Mouse (Mus musculus) lung, postnatal 0 days (tissue): Measurements from ENCODE around the gene M6pr. TPM values are rescaled to one million over a fixed set of nuclear protein-coding genes. Genes with fewer than 3 reads are reported as not detected.

Experiments used
- ATAC-seq: fragments of 200-750 bp; cut with Nextera tagmentation; 2 replicates; pipeline ENCODE4 v1.8.0; 2017; ENCODE audit warnings: moderate library complexity
- DNase-seq: peaks from one replicate; pipeline ENCODE4 v3.0.0-alpha.2; 2016; ENCODE audit warnings: low spot score
- H3K27ac ChIP-seq: fragments of 300-500 bp; sonication (generic); 2 replicates; pipeline ENCODE4 v1.5.1; 2014; ENCODE audit warnings: antibody characterized with exemption, mild to moderate bottlenecking, low read length, mixed read lengths
- H3K27me3 ChIP-seq: fragments of 300-500 bp; sonication (generic); replicated peaks from 2 replicates; pipeline ENCODE4 v1.6.1; 2014; ENCODE audit warnings: low read length, mixed read lengths; ENCODE audit not compliant: insufficient read depth
- H3K36me3 ChIP-seq: fragments of 300-500 bp; sonication (generic); 2 replicates; pipeline ENCODE4 v1.6.1; 2014; ENCODE audit warnings: low read length, mixed read lengths; ENCODE audit not compliant: insufficient read depth
- H3K4me1 ChIP-seq: fragments of 300-500 bp; sonication (generic); 2 replicates; pipeline ENCODE4 v1.6.1; 2014; ENCODE audit warnings: antibody characterized with exemption, low read depth, low read length, mixed read lengths; ENCODE audit not compliant: insufficient read depth
- H3K4me2 ChIP-seq: fragments of 300-500 bp; sonication (generic); replicated peaks from 2 replicates; pipeline ENCODE4 v1.6.1; 2014; ENCODE audit warnings: low read depth, mild to moderate bottlenecking, low read length, moderate library complexity, mixed read lengths
- H3K4me3 ChIP-seq: fragments of 300-500 bp; sonication (generic); 2 replicates; pipeline ENCODE4 v1.5.1; 2014; ENCODE audit warnings: low read depth, low read length
- H3K9ac ChIP-seq: fragments of 300-500 bp; sonication (generic); replicated peaks from 2 replicates; pipeline ENCODE4 v1.6.1; 2014; ENCODE audit warnings: low read depth, mild to moderate bottlenecking
- H3K9me3 ChIP-seq: fragments of 300-500 bp; sonication (generic); 2 replicates; pipeline ENCODE4 v1.6.1; 2016; ENCODE audit warnings: low read length, mixed read lengths
- CTCF ChIP-seq: IDR thresholded peaks from 2 replicates; pipeline ENCODE4 v1.5.1; 2016; ENCODE audit warnings: antibody characterized with exemption, mild to moderate bottlenecking
- EP300 ChIP-seq: IDR thresholded peaks from 2 replicates; pipeline ENCODE4 v1.6.1; 2016; ENCODE audit warnings: antibody characterized with exemption, mild to moderate bottlenecking, control low read depth
- WGBS: fragments of 180-500 bp; shearing (Covaris S2); extraction: QIAGEN DNeasy Blood & Tissue Kit; methylation state at CpG from one replicate; pipeline ENCODE4 v1.1.7; 2014; 5-methylcytosine and 5-hydroxymethylcytosine counted together
- polyA plus RNA-seq: library from polyadenylated mRNA; unstranded; fragments of >200 nt; fragmentation: Nextera tagmentation; extraction: Ambion mirVana; gene quantifications from 2 replicates; pipeline ENCODE4 v1.2.1, GENCODE M21; 2015

The M6pr gene
- polyA plus RNA-seq = 112 and 114 TPM in 2 replicates

DNA sequence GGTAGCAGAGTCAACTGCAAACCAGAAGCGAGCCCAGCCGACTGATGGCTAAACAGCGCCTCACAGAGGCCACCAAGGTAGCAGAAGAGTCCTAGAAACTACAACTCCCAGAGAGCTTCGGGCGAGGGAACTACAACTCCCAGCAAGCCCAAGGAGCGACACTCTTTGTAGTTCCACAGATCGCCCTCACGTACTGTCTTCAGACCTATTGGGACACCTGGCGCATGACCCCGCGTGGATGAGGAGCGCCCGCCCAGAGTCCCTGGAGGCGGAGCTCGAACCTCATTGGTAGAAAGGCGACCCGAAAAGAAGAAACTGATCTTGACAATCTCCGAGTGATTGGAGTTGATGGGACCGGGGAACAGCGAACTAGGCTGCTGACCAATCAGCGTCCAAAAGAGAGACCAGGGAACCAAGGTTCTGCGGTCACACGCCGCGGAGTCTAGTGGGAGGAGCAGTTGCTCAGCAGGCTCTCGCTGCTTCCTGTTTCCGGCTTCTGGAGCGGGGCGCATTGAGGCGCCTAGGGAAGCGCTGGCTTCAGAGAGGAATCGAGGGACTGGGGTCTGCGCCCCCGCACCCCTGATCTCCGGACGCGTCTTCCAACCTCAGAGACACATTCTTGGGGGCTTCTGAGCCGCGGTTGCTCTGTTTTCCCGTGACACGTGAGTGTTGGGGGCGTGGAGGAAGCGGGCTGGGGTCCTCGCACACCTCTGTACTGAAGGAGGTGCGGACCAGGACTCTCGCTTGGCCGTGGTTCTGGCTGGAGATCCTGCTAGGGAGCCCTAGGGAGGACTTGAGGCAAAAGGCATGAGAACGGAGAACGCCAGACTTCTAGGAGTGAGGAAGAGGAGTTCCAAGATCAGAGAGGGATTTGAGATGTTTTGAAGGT is at the start of gene M6pr:
Gene M6pr, plus strand, starts transcription at position 216 of the 889 bp plus-strand sequence.
- H3K4me2 ChIP-seq = peak within 1 kb of the TSS; percentile 96
- H3K36me3 ChIP-seq = peaks cover 6% of the 10 kb centered on the region
- DNase-seq (peak; percentile 100), ATAC-seq (peak; percentile 99)
- H3K27ac ChIP-seq = peak within 1 kb of the TSS; percentile 82
- peak within 1 kb of the TSS; percentile 85 for H3K4me3 ChIP-seq
- H3K27me3 ChIP-seq = no peaks in the 10 kb centered on the region
- WGBS = under 1% methylated on average over 49 of the region's 49 CpGs
- no peaks in the 10 kb centered on the region for H3K9me3 ChIP-seq
- H3K9ac ChIP-seq = peak within 1 kb of the TSS; percentile 87
- H3K4me1 ChIP-seq = peaks cover 11% of the 10 kb centered on the region; the same call in 1 of the 2 replicates
- TF ChIP-seq EP300 = peak; percentile 68; the same call in 1 of the 2 replicates
- TF ChIP-seq CTCF = peak; percentile 92

DNA sequence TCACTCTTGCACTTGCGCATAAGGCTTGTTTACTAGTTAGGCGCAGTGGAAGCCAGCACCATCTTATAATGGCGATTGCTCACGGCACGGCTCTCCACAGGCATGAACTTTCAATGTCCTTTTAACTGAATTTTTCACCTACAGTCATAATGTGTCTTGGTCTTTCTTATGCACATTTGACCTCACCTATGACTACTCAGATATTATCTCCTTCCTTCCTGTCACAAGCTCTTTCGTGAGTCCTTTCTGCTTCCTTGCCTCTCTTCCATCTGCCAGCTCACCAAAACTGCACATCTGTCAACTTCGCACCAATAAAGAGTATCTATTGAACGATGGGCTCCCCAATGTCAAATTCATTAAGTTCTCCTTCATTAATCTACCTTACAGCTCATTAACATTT is 46.0 kb upstream of the M6pr start:
- H3K4me2 ChIP-seq = no peak overlapping the region
- no peak overlapping the region for H3K27ac ChIP-seq
- H3K36me3 ChIP-seq = no peaks in the 10 kb centered on the region
- TF ChIP-seq EP300 (no peak), CTCF (no peak)
- H3K9ac ChIP-seq = no peak overlapping the region
- DNase-seq = no peak
- ATAC-seq = no peak
- 82% methylated on average over 8 of the region's 8 CpGs for WGBS
- no peaks in the 10 kb centered on the region for H3K4me1 ChIP-seq
- H3K9me3 ChIP-seq = no peaks in the 10 kb centered on the region
- H3K4me3 ChIP-seq = no peak overlapping the region
- no peaks in the 10 kb centered on the region for H3K27me3 ChIP-seq

DNA sequence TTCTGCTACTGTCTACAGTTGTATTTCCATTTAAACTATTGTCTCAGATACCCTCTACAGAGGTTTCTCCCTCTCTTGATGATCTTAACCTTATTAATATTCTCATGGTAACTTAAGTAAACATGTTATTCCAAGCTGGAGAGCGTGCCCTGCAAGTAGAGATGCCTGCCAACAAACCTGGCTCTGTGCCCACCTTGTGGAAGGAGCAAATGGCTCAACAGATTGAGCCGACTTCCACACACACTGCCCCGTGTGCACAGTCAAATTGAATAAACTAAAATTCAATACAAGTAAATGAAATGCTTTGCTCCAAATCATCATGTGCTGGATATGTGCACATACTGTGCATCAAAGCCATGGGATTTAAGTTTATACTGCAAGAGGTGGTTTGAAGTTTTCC is 40.0 kb upstream of the M6pr start:
- Histone ChIP-seq H3K4me3 (no peak overlapping the region), H3K36me3 (no peaks in the 10 kb centered on the region), H3K4me2 (no peak overlapping the region), H3K9ac (no peak overlapping the region), H3K27me3 (no peaks in the 10 kb centered on the region), H3K27ac (no peak overlapping the region), H3K9me3 (no peaks in the 10 kb centered on the region), H3K4me1 (no peaks in the 10 kb centered on the region)
- WGBS = 18% methylated on average over 3 of the region's 3 CpGs
- TF ChIP-seq CTCF = no peak
- TF ChIP-seq EP300 = no peak
- ATAC-seq (no peak), DNase-seq (peak; percentile 32)

DNA sequence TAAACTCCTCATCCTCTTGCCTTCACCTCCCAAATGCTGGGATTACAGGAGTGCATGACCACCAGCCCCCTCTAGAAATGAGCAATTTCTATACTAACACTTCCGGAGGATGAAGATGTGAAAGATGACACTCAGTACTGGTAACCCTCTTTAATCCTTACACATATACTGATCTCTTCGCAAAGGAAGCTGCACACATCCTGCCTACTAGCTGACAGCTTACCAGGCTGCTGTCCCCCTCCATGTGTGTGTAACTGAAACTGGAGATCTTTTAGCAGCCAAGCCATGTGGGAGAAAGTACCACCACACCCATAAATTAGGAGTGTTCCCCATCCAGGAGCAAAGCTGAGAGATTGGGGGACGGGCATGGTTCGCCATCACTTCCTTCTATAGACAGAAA is 39.4 kb upstream of the M6pr start:
- no peak overlapping the region for H3K4me2 ChIP-seq
- no peaks in the 10 kb centered on the region for H3K36me3 ChIP-seq
- 76% methylated on average over 4 of the region's 4 CpGs for WGBS
- no peaks in the 10 kb centered on the region for H3K4me1 ChIP-seq
- H3K9me3 ChIP-seq = no peaks in the 10 kb centered on the region
- ATAC-seq = no peak
- no peak overlapping the region for H3K9ac ChIP-seq
- H3K27ac ChIP-seq = no peak overlapping the region
- no peaks in the 10 kb centered on the region for H3K27me3 ChIP-seq
- DNase-seq = no peak
- no peak for TF ChIP-seq CTCF
- no peak for TF ChIP-seq EP300
- H3K4me3 ChIP-seq = no peak overlapping the region

DNA sequence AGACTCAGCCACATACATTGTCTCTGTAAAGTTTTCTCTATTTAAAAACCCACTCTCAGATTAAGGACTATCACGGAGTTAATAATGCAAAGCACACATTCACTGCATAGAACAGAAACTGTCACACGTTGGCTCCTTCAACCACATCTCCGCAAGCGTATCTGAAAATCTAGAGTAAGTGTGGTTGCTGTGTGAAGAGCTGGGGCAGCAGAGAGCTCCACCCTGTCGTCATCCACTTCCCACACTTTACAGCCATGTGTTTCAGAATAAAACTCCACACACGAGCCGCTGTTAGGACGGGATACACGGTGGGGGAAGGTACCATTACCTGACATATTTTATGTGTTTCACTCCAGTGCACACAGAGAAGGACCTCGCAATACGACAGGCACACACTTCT is 38.4 kb upstream of the M6pr start:
- WGBS = 75% methylated on average over 11 of the region's 11 CpGs

DNA sequence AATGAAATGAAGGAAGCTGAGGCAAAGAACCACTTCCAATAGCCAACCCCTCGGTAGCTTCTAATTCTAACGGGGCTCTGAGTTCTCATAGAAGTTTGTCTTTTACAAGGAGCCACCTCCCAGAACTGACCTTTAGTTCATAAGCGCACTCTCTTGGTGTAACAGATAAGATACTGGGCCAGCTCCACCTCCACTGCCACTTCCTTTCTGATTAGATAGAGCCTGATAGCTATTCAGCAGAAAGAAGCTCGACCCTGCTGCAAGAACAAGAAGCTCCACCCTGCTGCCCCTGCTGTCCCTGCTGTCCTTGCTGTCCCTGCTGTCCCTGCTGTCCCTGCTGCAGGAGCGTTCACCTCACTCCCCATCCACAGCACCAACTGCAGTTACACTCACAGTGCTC is 34.0 kb upstream of the M6pr start:
- DNase-seq = no peak
- ATAC-seq = no peak
- WGBS = 30% methylated on average over 5 of the region's 5 CpGs

More for the DNA sequence above, 38.4 kb upstream of the M6pr start:
- DNase-seq (no peak), ATAC-seq (no peak)
- H3K27ac ChIP-seq = no peak overlapping the region
- no peak overlapping the region for H3K4me2 ChIP-seq
- no peak overlapping the region for H3K4me3 ChIP-seq
- no peaks in the 10 kb centered on the region for H3K36me3 ChIP-seq
- TF ChIP-seq CTCF = no peak
- TF ChIP-seq EP300 = no peak
- H3K27me3 ChIP-seq = no peaks in the 10 kb centered on the region
- no peak overlapping the region for H3K9ac ChIP-seq
- H3K9me3 ChIP-seq = no peaks in the 10 kb centered on the region
- no peaks in the 10 kb centered on the region for H3K4me1 ChIP-seq

More for the DNA sequence above, 34.0 kb upstream of the M6pr start:
- no peaks in the 10 kb centered on the region for H3K27me3 ChIP-seq
- no peaks in the 10 kb centered on the region for H3K9me3 ChIP-seq
- H3K9ac ChIP-seq = no peak overlapping the region
- H3K4me2 ChIP-seq = no peak overlapping the region
- no peaks in the 10 kb centered on the region for H3K4me1 ChIP-seq
- H3K27ac ChIP-seq = no peak overlapping the region
- H3K4me3 ChIP-seq = no peak overlapping the region
- H3K36me3 ChIP-seq = no peaks in the 10 kb centered on the region
- TF ChIP-seq CTCF = no peak
- TF ChIP-seq EP300 = no peak
